Mouse (Mus musculus): ENCODE results near the gene Rfc2. TPM values are rescaled to one million over a fixed set of nuclear protein-coding genes. Genes with fewer than 3 reads are reported as not detected.

Gene Rfc2
- polyA plus RNA-seq, 1 experiment from 2014 or later, result 196 TPM

GRCm38 (mm10) chr5:134583884-134584213 lies 2.7 kb downstream of the Rfc2 start:
- no peaks in the 10 kb centered on the region for H3K27me3 ChIP-seq (replicated peaks)
- peaks cover 20% of the 10 kb centered on the region for H3K36me3 ChIP-seq
- peak overlapping the region; percentile 86 for H3K4me3 ChIP-seq
- H3K27ac ChIP-seq (replicated peaks), result no peak overlapping the region
- no peak for ATAC-seq (ENCODE audit: extremely low read depth, insufficient number of reproducible peaks, low FRiP score, low TSS enrichment)
- 74% methylated on average over 3 of the region's 3 CpGs for WGBS
- peak overlapping the region; percentile 92 for H3K4me2 ChIP-seq
- peaks cover 14% of the 10 kb centered on the region for H3K4me1 ChIP-seq
- H3K9ac ChIP-seq, result peak overlapping the region; percentile 95
- no peaks in the 10 kb centered on the region for H3K9me3 ChIP-seq

- H3K36me3 ChIP-seq, result peaks cover 26% of the 10 kb centered on the region
- no peaks in the 10 kb centered on the region for H3K9me3 ChIP-seq
- no peaks in the 10 kb centered on the region for H3K27me3 ChIP-seq (replicated peaks)
- H3K4me1 ChIP-seq, result peaks cover 14% of the 10 kb centered on the region
- H3K9ac ChIP-seq, result no peak overlapping the region
- no peak overlapping the region for H3K4me2 ChIP-seq
- ATAC-seq (ENCODE audit: extremely low read depth, insufficient number of reproducible peaks, low FRiP score, low TSS enrichment), result no peak
- H3K27ac ChIP-seq (replicated peaks), result no peak overlapping the region
- 85% methylated on average over 5 of the region's 5 CpGs for WGBS
- no peak overlapping the region for H3K4me3 ChIP-seq
Measured at GRCm38 (mm10) chr5:134584798-134585197, 3.6 kb downstream of the Rfc2 start.

DNA sequence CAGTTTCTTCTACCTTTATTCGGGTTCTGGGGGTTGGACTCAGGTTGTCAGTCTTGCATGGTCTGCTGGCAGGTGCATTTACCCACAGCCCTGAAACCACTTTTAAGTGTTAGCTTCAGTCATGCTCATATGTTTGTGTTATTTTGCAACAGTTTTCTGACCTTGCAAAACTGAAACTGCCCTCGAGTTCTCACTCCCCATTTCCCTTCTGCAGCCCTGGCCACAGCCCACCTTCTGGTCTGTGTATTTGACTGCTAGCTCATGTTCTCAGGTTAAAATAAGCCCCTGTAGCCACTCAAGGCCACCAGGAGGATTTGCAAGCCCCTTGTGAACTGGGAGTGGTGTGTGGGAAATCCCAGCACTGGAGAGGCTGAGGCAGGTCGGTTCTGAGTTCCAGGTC lies 8.7 kb downstream of the Rfc2 start:
- Histone ChIP-seq H3K27me3 (replicated peaks) (no peaks in the 10 kb centered on the region), H3K9me3 (no peaks in the 10 kb centered on the region), H3K27ac (replicated peaks) (no peak overlapping the region), H3K4me3 (no peak overlapping the region), H3K9ac (no peak overlapping the region), H3K4me2 (no peak overlapping the region), H3K36me3 (peaks cover 77% of the 10 kb centered on the region), H3K4me1 (peaks cover 13% of the 10 kb centered on the region)
- ATAC-seq (ENCODE audit: extremely low read depth, insufficient number of reproducible peaks, low FRiP score, low TSS enrichment), result no peak
- WGBS, result 80% methylated on average over 3 of the region's 3 CpGs

- Histone ChIP-seq H3K9ac (no peak overlapping the region), H3K27ac (replicated peaks) (no peak overlapping the region), H3K4me2 (no peak overlapping the region), H3K27me3 (replicated peaks) (no peaks in the 10 kb centered on the region), H3K4me1 (peaks cover 16% of the 10 kb centered on the region), H3K36me3 (peaks cover 93% of the 10 kb centered on the region), H3K9me3 (no peaks in the 10 kb centered on the region), H3K4me3 (no peak overlapping the region)
- ATAC-seq (ENCODE audit: extremely low read depth, insufficient number of reproducible peaks, low FRiP score, low TSS enrichment), result no peak
- WGBS, result 71% methylated on average over 11 of the region's 11 CpGs
Measured at GRCm38 (mm10) chr5:134592026-134592581, 10.9 kb downstream of the Rfc2 start.

- H3K9me3 ChIP-seq, result no peaks in the 10 kb centered on the region
- no peak for ATAC-seq (ENCODE audit: extremely low read depth, insufficient number of reproducible peaks, low FRiP score, low TSS enrichment)
- no peak overlapping the region for H3K4me2 ChIP-seq
- H3K27ac ChIP-seq (replicated peaks), result no peak overlapping the region
- H3K4me1 ChIP-seq, result peaks cover 16% of the 10 kb centered on the region
- H3K9ac ChIP-seq, result no peak overlapping the region
- no peaks in the 10 kb centered on the region for H3K27me3 ChIP-seq (replicated peaks)
- H3K4me3 ChIP-seq, result no peak overlapping the region
- H3K36me3 ChIP-seq, result peaks cover 96% of the 10 kb centered on the region
- WGBS, result 52% methylated on average over 9 of the region's 9 CpGs
Measured at GRCm38 (mm10) chr5:134593093-134593492, 11.9 kb downstream of the Rfc2 start.

DNA sequence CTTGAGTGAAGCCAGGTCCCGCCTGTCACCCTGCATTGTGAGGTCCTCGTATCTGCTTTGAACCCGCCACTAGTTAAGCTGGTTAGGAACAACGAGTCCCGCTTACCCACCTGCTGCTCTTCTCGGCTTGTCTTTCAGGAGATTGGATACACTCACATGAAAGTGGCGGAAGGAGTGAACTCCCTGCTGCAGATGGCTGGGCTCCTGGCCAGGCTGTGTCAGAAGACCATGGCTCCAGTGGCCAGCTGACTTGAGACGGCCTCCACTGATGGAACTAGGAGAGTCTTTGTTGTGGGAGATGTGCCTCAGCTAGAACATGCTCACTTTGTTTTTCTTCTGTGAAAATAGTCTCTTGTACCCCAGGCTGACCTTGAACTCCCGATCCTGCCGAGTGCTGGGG lies 16.5 kb downstream of the Rfc2 start:
- H3K9me3 ChIP-seq, result no peaks in the 10 kb centered on the region
- no peak overlapping the region for H3K4me3 ChIP-seq
- H3K27me3 ChIP-seq (replicated peaks), result no peaks in the 10 kb centered on the region
- H3K27ac ChIP-seq (replicated peaks), result no peak overlapping the region
- no peak for ATAC-seq (ENCODE audit: extremely low read depth, insufficient number of reproducible peaks, low FRiP score, low TSS enrichment)
- no peak overlapping the region for H3K4me2 ChIP-seq
- WGBS, result 83% methylated on average over 10 of the region's 10 CpGs
- H3K9ac ChIP-seq, result no peak overlapping the region
- peaks cover 76% of the 10 kb centered on the region for H3K36me3 ChIP-seq
- H3K4me1 ChIP-seq, result peaks cover 8% of the 10 kb centered on the region; the same call in 1 of the 2 replicates

DNA sequence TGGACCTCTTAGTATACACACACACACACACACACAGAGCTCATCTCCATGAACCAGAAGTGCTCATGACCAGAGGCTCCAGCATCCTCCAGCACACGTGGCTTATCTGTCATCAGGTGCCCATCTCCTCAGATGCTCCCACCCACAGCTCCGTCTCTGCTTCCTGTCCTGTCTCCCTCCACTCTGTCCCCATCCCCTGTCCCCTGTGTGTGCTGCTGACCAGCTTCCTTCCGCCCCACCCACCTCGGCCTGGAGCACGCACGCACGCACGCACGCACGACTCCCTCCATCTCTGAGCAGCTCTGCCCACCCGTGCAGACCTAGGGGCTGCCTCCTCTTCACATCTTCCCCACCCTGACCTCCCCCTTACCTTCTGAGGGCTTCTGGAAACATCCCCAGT lies 23.2 kb downstream of the Rfc2 start:
- H3K9me3 ChIP-seq, result no peaks in the 10 kb centered on the region
- H3K4me2 ChIP-seq, result no peak overlapping the region
- no peak overlapping the region for H3K4me3 ChIP-seq
- 78% methylated on average over 11 of the region's 11 CpGs for WGBS
- no peaks in the 10 kb centered on the region for H3K4me1 ChIP-seq
- ATAC-seq (ENCODE audit: extremely low read depth, insufficient number of reproducible peaks, low FRiP score, low TSS enrichment), result no peak
- H3K27me3 ChIP-seq (replicated peaks), result no peaks in the 10 kb centered on the region
- no peak overlapping the region for H3K9ac ChIP-seq
- H3K36me3 ChIP-seq, result peaks cover 20% of the 10 kb centered on the region
- no peak overlapping the region for H3K27ac ChIP-seq (replicated peaks)

DNA sequence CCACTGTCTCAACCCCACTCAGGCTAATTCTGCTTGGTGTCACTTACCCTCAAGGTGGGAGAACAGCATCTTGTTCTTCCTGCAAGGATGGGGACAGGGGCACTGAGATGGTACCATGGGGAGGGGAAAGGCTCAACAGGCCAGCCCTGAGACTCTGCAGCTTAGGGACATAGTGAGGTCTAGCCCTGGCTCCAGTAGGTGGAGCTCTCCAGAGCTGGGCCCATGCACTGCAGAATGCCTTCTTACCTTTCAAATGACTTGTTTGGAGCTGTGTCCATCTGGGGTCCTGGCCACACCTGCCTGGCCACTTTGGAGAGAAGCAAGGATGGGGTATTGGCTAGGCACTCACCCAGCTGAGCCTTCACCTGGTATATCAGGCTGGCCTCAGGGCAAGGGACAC lies 25.1 kb downstream of the Rfc2 start:
- no peak overlapping the region for H3K27ac ChIP-seq (replicated peaks)
- no peak overlapping the region for H3K4me3 ChIP-seq
- H3K27me3 ChIP-seq (replicated peaks), result no peaks in the 10 kb centered on the region
- H3K36me3 ChIP-seq, result peaks cover 10% of the 10 kb centered on the region; the same call in 1 of the 2 replicates
- no peaks in the 10 kb centered on the region for H3K9me3 ChIP-seq
- H3K4me2 ChIP-seq, result no peak overlapping the region
- H3K4me1 ChIP-seq, result no peaks in the 10 kb centered on the region
- no peak overlapping the region for H3K9ac ChIP-seq
- no peak for ATAC-seq (ENCODE audit: extremely low read depth, insufficient number of reproducible peaks, low FRiP score, low TSS enrichment)

- Histone ChIP-seq H3K9me3 (no peaks in the 10 kb centered on the region), H3K27ac (replicated peaks) (no peak overlapping the region), H3K4me1 (no peaks in the 10 kb centered on the region), H3K36me3 (peaks cover 10% of the 10 kb centered on the region; the same call in 1 of the 2 replicates), H3K9ac (no peak overlapping the region), H3K4me3 (no peak overlapping the region), H3K4me2 (no peak overlapping the region), H3K27me3 (replicated peaks) (no peaks in the 10 kb centered on the region)
- no peak for ATAC-seq (ENCODE audit: extremely low read depth, insufficient number of reproducible peaks, low FRiP score, low TSS enrichment)
- 66% methylated on average over 5 of the region's 5 CpGs for whole genome bisulfite sequencing
Measured at GRCm38 (mm10) chr5:134607121-134607520, 26.0 kb downstream of the Rfc2 start.

DNA sequence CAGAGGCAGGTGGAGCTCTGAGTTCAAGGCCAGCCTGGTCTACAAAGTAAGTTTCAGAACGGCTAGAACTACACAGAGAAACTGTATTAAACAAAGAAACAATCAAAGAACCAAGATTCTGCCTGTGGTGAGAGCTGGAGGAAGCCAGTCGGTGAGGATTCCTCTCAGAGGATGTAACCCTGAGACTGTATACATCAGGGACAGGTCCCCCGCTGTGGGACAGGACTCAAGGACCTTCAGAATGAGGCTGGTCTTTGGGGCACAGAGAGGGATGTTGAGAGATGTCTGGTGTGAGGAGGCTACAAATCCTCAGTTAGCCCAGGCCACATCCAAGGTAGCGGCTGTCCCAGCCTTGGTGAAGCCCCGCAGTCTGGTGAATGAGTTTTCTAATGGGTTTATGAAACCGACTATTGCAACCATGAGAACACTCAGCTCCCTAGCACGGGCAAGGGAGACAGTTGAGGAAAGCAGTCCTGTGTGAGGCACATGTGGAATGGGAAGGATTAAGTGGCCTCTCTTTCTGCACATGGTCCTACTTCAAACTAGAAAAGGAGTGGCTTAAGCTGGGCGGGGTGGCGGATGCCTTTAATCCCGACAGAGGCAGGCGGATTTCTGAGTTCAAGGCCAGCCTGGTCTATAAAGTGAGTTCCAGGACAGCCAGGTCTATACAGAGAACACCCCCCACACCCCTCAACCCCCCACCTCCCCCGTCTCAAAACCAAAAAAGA lies 28.9 kb downstream of the Rfc2 start:
- ATAC-seq (ENCODE audit: extremely low read depth, insufficient number of reproducible peaks, low FRiP score, low TSS enrichment), result no peak
- no peaks in the 10 kb centered on the region for H3K4me1 ChIP-seq
- no peaks in the 10 kb centered on the region for H3K9me3 ChIP-seq
- H3K27ac ChIP-seq (replicated peaks), result no peak overlapping the region
- no peak overlapping the region for H3K4me3 ChIP-seq
- no peak overlapping the region for H3K9ac ChIP-seq
- H3K27me3 ChIP-seq (replicated peaks), result no peaks in the 10 kb centered on the region
- no peak overlapping the region for H3K4me2 ChIP-seq
- WGBS, result 76% methylated on average over 12 of the region's 12 CpGs
- peaks cover 13% of the 10 kb centered on the region; the same call in 1 of the 2 replicates for H3K36me3 ChIP-seq

GRCm38 (mm10) chr5:134611810-134612521 lies 30.8 kb downstream of the Rfc2 start:
- H3K9ac ChIP-seq, result no peak overlapping the region
- no peaks in the 10 kb centered on the region for H3K9me3 ChIP-seq
- no peak overlapping the region for H3K4me3 ChIP-seq
- peaks cover 27% of the 10 kb centered on the region for H3K36me3 ChIP-seq
- ATAC-seq (ENCODE audit: extremely low read depth, insufficient number of reproducible peaks, low FRiP score, low TSS enrichment), result no peak
- no peaks in the 10 kb centered on the region for H3K27me3 ChIP-seq (replicated peaks)
- H3K27ac ChIP-seq (replicated peaks), result no peak overlapping the region
- H3K4me1 ChIP-seq, result no peaks in the 10 kb centered on the region
- 59% methylated on average over 8 of the region's 8 CpGs for WGBS
- no peak overlapping the region for H3K4me2 ChIP-seq
